Mouse (Mus musculus): ENCODE results near the gene Il18r1.

GRCm38 (mm10) chr1:40494594-40494993 is 29.2 kb downstream of the Il18r1 start:
- TF ChIP-seq POLR2A (IDR thresholded peaks at IDR 0.05; ENCODE audit: insufficient read depth, low read length): no peak
- no peak for TF ChIP-seq CTCF (IDR thresholded peaks at IDR 0.05; ENCODE audit: low read depth, low read length)

Data from ES-Bruce4 (cell line).